Mouse (Mus musculus) ES-Bruce4 (cell line): Measurements from ENCODE around the gene Mcrip1. TPM values are rescaled to one million over a fixed set of nuclear protein-coding genes. Genes with fewer than 3 reads are reported as not detected.

ENCODE experiments used
- H3K27ac ChIP-seq: 2 replicates; pipeline ENCODE4 v1.5.1; 2012; ENCODE audit warnings: low read length, inconsistent platforms; ENCODE audit not compliant: insufficient read depth
- H3K27me3 ChIP-seq: 2 replicates; pipeline ENCODE4 v1.6.1; 2012; ENCODE audit warnings: mild to moderate bottlenecking, low read length, inconsistent platforms; ENCODE audit not compliant: control insufficient read depth, poor library complexity, insufficient read depth, severe bottlenecking
- H3K36me3 ChIP-seq: 2 replicates; pipeline ENCODE4 v1.6.1; 2012; ENCODE audit warnings: inconsistent platforms, mild to moderate bottlenecking, low read length, moderate library complexity; ENCODE audit not compliant: control insufficient read depth, poor library complexity, insufficient read depth, severe bottlenecking
- H3K4me1 ChIP-seq: one replicate; pipeline ENCODE4 v1.8.1; 2011; ENCODE audit warnings: low read length; ENCODE audit not compliant: control insufficient read depth, insufficient read depth
- H3K4me3 ChIP-seq: 2 replicates; pipeline ENCODE4 v1.5.1; 2011; ENCODE audit warnings: low read depth, mild to moderate bottlenecking, low read length
- H3K9ac ChIP-seq: 2 replicates; pipeline ENCODE4 v1.6.1; 2012; ENCODE audit warnings: low read depth, mild to moderate bottlenecking, inconsistent platforms; ENCODE audit not compliant: poor library complexity, severe bottlenecking
- H3K9me3 ChIP-seq: replicated peaks from 2 replicates; pipeline ENCODE4 v1.6.1; 2012; ENCODE audit warnings: mild to moderate bottlenecking, low read length, inconsistent platforms; ENCODE audit not compliant: control insufficient read depth, poor library complexity, insufficient read depth, severe bottlenecking
- CTCF ChIP-seq: IDR thresholded peaks from one replicate; pipeline ENCODE4 v1.8.1; 2011; ENCODE audit warnings: low read depth, low read length
- EP300 ChIP-seq: IDR thresholded peaks from 2 replicates; pipeline ENCODE4 v1.6.1; 2011; ENCODE audit warnings: low read depth, low read length; ENCODE audit not compliant: insufficient read depth
- POLR2A ChIP-seq: IDR thresholded peaks from one replicate; pipeline ENCODE4 v1.8.1; 2011; ENCODE audit warnings: low read length; ENCODE audit not compliant: insufficient read depth
- polyA plus RNA-seq: library from polyadenylated mRNA; stranded (reverse); fragments of >200 nt; gene quantifications from 2 replicates; pipeline ENCODE4 v1.2.4, GENCODE M21; 2011; ENCODE audit warnings: low read depth; ENCODE audit not compliant: missing spikeins, insufficient read depth, insufficient read length

Mcrip1 gene
- polyA plus RNA-seq, 1 experiment, result 46.4 TPM

- no peaks in the 10 kb centered on the region for H3K4me1 ChIP-seq
- H3K4me3 ChIP-seq, result no peak overlapping the region
- H3K9ac ChIP-seq, result no peak overlapping the region
- TF ChIP-seq EP300, result no peak
- TF ChIP-seq CTCF, result no peak
- no peak for TF ChIP-seq POLR2A
- no peaks in the 10 kb centered on the region for H3K9me3 ChIP-seq
- no peak overlapping the region for H3K27ac ChIP-seq
- no peaks in the 10 kb centered on the region for H3K36me3 ChIP-seq
- no peaks in the 10 kb centered on the region for H3K27me3 ChIP-seq
Measured at GRCm38 (mm10) chr11:120538955-120539284, 10.6 kb downstream of the Mcrip1 start.

DNA sequence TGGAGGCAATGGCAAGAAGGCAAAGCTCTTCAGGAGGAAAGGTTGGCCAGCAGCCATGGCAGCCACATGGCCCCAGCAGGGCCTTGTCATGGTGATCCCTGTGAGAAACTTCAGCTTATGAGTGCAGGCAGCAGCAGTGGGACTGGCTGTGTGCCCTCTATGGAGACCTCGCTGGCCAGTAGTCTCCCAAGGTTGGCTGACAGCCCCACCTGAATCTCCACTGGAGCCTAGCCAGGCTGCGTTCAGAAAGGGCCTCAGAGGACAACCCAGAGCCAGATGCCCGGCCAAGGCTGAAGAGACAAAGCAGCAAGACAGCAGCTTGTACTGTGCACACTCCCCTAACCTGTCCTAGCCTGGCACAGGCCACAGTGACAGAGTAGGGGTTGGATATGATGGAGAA is 11.0 kb downstream of the Mcrip1 start:
- Histone ChIP-seq H3K4me3 (no peak overlapping the region), H3K27ac (no peak overlapping the region), H3K4me1 (no peaks in the 10 kb centered on the region), H3K9me3 (no peaks in the 10 kb centered on the region), H3K9ac (no peak overlapping the region), H3K27me3 (no peaks in the 10 kb centered on the region), H3K36me3 (no peaks in the 10 kb centered on the region)
- no peak for TF ChIP-seq EP300
- TF ChIP-seq CTCF, result no peak
- TF ChIP-seq POLR2A, result no peak

- no peaks in the 10 kb centered on the region for H3K36me3 ChIP-seq
Measured at GRCm38 (mm10) chr11:120535804-120536203, 13.7 kb downstream of the Mcrip1 start.

DNA sequence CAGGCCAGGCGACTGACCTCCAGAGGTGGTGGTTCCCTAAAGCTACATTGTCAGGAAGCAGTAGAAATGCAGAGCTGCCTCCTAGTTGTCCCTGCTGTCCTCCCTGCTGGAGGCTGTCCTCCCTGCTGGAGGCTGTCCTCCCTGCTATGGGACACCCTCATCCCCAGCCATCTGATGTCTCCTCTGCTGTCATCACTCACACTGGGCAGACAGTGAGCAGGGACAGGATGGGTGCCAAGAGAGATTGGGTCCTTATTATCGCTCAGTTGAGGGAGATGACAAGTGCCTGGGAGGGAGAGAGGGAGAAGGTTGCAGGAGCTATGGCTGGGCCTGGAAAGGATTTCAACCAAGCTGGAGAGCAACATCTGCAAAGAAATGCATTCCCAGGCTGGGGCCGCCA is 14.4 kb downstream of the Mcrip1 start:
- H3K9me3 ChIP-seq, result no peaks in the 10 kb centered on the region
- no peaks in the 10 kb centered on the region for H3K27me3 ChIP-seq
- H3K9ac ChIP-seq, result no peak overlapping the region
- no peak for TF ChIP-seq CTCF
- no peak for TF ChIP-seq POLR2A
- no peak for TF ChIP-seq EP300
- H3K4me3 ChIP-seq, result no peak overlapping the region
- no peaks in the 10 kb centered on the region for H3K36me3 ChIP-seq
- H3K27ac ChIP-seq, result no peak overlapping the region
- no peaks in the 10 kb centered on the region for H3K4me1 ChIP-seq

More at GRCm38 (mm10) chr11:120535804-120536203, 13.7 kb downstream of the Mcrip1 start:
- H3K4me3 ChIP-seq, result no peak overlapping the region
- TF ChIP-seq EP300 (no peak), CTCF (no peak), POLR2A (no peak)
- H3K4me1 ChIP-seq, result no peaks in the 10 kb centered on the region
- H3K27me3 ChIP-seq, result no peaks in the 10 kb centered on the region
- no peak overlapping the region for H3K9ac ChIP-seq
- H3K9me3 ChIP-seq, result no peaks in the 10 kb centered on the region
- H3K27ac ChIP-seq, result no peak overlapping the region

GRCm38 (mm10) chr11:120534093-120534492 is 15.4 kb downstream of the Mcrip1 start:
- Histone ChIP-seq H3K4me1 (no peaks in the 10 kb centered on the region), H3K27ac (no peak overlapping the region), H3K36me3 (no peaks in the 10 kb centered on the region), H3K9ac (no peak overlapping the region), H3K4me3 (no peak overlapping the region), H3K9me3 (no peaks in the 10 kb centered on the region), H3K27me3 (0 out of 2 replicates have a peak, but pooled peaks cover 1% of the 10 kb centered on the region)
- TF ChIP-seq EP300 (no peak), CTCF (no peak), POLR2A (no peak)

DNA sequence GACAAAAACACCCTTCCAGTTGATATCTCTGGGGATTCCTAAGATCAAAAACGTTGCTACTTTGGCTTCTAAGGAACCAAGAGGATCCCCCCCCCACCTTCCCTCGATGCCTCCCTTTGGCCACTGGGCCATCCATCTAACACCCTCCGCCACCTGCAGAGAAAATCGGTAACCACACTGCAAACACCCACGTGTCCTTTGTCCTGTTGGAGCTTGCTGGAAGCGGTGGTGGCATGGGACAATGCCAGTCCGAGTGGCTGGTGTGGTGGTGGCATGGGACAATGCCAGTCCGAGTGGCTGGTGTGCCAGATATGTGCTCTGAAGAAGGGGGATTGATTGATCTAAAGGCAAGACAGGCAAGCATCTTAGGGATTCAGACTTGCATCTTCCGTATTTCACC is 17.9 kb downstream of the Mcrip1 start:
- H3K4me3 ChIP-seq, result no peak overlapping the region
- 0 out of 2 replicates have a peak, but pooled peaks cover 1% of the 10 kb centered on the region for H3K27me3 ChIP-seq
- H3K9me3 ChIP-seq, result no peaks in the 10 kb centered on the region
- no peak for TF ChIP-seq CTCF
- no peaks in the 10 kb centered on the region for H3K36me3 ChIP-seq
- no peaks in the 10 kb centered on the region for H3K4me1 ChIP-seq
- H3K27ac ChIP-seq, result no peak overlapping the region
- no peak overlapping the region for H3K9ac ChIP-seq
